7 mouse cellular contexts compared by ENCODE assay signal in genomic region chr15:78436380-78437192, GRCm38 (mm10). TPM values are rescaled to one million over a fixed set of nuclear protein-coding genes. Genes with fewer than 3 reads are reported as not detected.
DNase-seq lines count a peak whose midpoint lies in the region; ATAC-seq lines count a peak whose summit lies in the region.

No protein-coding gene starts in this region.

- peak; percentile 96 for DNase-seq in adrenal gland, adult 2 months
- DNase-seq in embryo, embryonic 10.5 days (ENCODE audit: low spot score) = peak; percentile 71
- peak; percentile 86 for DNase-seq in gastrocnemius, postnatal 25 days
- DNase-seq in left cerebral cortex, adult 9 months (ENCODE audit: low spot score in 2 of 2) = peak; percentile 88 to 92
- peak; percentile 87 to 93 for DNase-seq in lung, postnatal 4 days
- peak; percentile 80 for DNase-seq in right cerebral cortex, postnatal 4 days

- H3K4me2 ChIP-seq in intestine, embryonic 16.5 days (ENCODE audit: low read depth, low read length) = peak overlapping the region; percentile 60

- H3K4me1 ChIP-seq in intestine, embryonic 16.5 days (ENCODE audit: control insufficient read depth, insufficient read depth, low read length) = peaks cover 32% of the 10 kb centered on the region

- no peaks in the 10 kb centered on the region for H3K9me3 ChIP-seq in intestine, embryonic 16.5 days (ENCODE audit: control insufficient read depth, low read length)

- H3K9ac ChIP-seq in intestine, embryonic 16.5 days (ENCODE audit: low read depth, low read length) = peak overlapping the region; percentile 61

- no peaks in the 10 kb centered on the region for H3K36me3 ChIP-seq in intestine, embryonic 16.5 days (ENCODE audit: control insufficient read depth, insufficient read depth, low read length)

- 12% methylated on average over 30 of the region's 32 CpGs for WGBS in intestine, embryonic 16.5 days

- H3K27ac ChIP-seq in intestine, embryonic 16.5 days (ENCODE audit: low read length) = peak overlapping the region; percentile 80

- ATAC-seq in intestine, embryonic 16.5 days = peak; percentile 80

- H3K27me3 ChIP-seq in intestine, embryonic 16.5 days (replicated peaks; ENCODE audit: control insufficient read depth, insufficient read depth, low read length) = peaks cover 13% of the 10 kb centered on the region

- H3K4me3 ChIP-seq in intestine, embryonic 16.5 days (ENCODE audit: low read length) = peak overlapping the region; percentile 33

RNA-seq across cellular contexts. Expression of gene Kctd17, which starts 8.2 kb away (rescaled TPM):
- total RNA-seq in adrenal gland, adult 2 months (2021) = 100 to 1,000 TPM in 1 of 2 experiments, 10 to 100 TPM in 1; 81.6 to 102 TPM
- polyA plus RNA-seq in adrenal gland, adult 2 months (2012; rRNA removed) = 344 and 374 TPM in 2 replicates
- 10 to 100 TPM; 15.8 to 22.8 TPM for total RNA-seq in gastrocnemius, postnatal 25 days (2021)
- 20.2 and 23.6 TPM in 2 replicates for polyA plus RNA-seq in intestine, embryonic 16.5 days (2015; fragmentation: Nextera tagmentation; extraction: Ambion mirVana)

RNA-seq across cellular contexts. Expression of gene Mpst, which starts 30.4 kb away (rescaled TPM):
- total RNA-seq in adrenal gland, adult 2 months (2021) = 10 to 100 TPM; 59.0 to 63.2 TPM
- polyA plus RNA-seq in adrenal gland, adult 2 months (2012; rRNA removed) = 342 and 389 TPM in 2 replicates
- total RNA-seq in gastrocnemius, postnatal 25 days (2021) = 10 to 100 TPM; 55.7 to 56.8 TPM
- polyA plus RNA-seq in intestine, embryonic 16.5 days (2015; fragmentation: Nextera tagmentation; extraction: Ambion mirVana) = 3.0 and 3.4 TPM in 2 replicates

RNA-seq across cellular contexts. Expression of gene Tst, which starts 30.9 kb away (rescaled TPM):
- total RNA-seq in adrenal gland, adult 2 months (2021) = 100 to 1,000 TPM; 218 to 366 TPM
- polyA plus RNA-seq in adrenal gland, adult 2 months (2012; rRNA removed) = 391 and 410 TPM in 2 replicates
- 10 to 100 TPM; 18.4 to 26.5 TPM for total RNA-seq in gastrocnemius, postnatal 25 days (2021)
- polyA plus RNA-seq in intestine, embryonic 16.5 days (2015; fragmentation: Nextera tagmentation; extraction: Ambion mirVana) = 62.9 and 68.1 TPM in 2 replicates

RNA-seq across cellular contexts. Expression of gene Tmprss6, which starts 31.8 kb away (rescaled TPM):
- total RNA-seq in adrenal gland, adult 2 months (2021) = 1 to 10 TPM in 1 of 2 experiments, under 1 TPM in 1; 0.59 to 3.3 TPM
- 3.5 and 4.7 TPM in 2 replicates for polyA plus RNA-seq in adrenal gland, adult 2 months (2012; rRNA removed)
- total RNA-seq in gastrocnemius, postnatal 25 days (2021) = not detected
- polyA plus RNA-seq in intestine, embryonic 16.5 days (2015; fragmentation: Nextera tagmentation; extraction: Ambion mirVana) = 0.45 and 0.82 TPM in 2 replicates

RNA-seq across cellular contexts. Expression of gene Tex33, which starts 40.9 kb away (rescaled TPM):
- not detected for total RNA-seq in adrenal gland, adult 2 months (2021)
- not detected in 2 replicates for polyA plus RNA-seq in adrenal gland, adult 2 months (2012; rRNA removed)
- not detected for total RNA-seq in gastrocnemius, postnatal 25 days (2021)
- not detected in 2 replicates for polyA plus RNA-seq in intestine, embryonic 16.5 days (2015; fragmentation: Nextera tagmentation; extraction: Ambion mirVana)

Comparison
In these comparisons a context has a peak if more than half of its experiments do, and no peak if none do; other contexts are left out.
1. Peak in every context shown above with its lines: DNase-seq, ATAC-seq, H3K4me3 ChIP-seq and H3K27ac ChIP-seq.
2. RNA of gene Tst, which starts 30.9 kb away (total RNA-seq): 218 to 366 TPM in adrenal gland, adult 2 months; 18.4 to 26.5 TPM in gastrocnemius, postnatal 25 days; every median in the first group is over 4 times any median in the second.